Mouse (Mus musculus) liver, embryonic 13.5 days (tissue): ENCODE measurements around the gene Gkn1. TPM values are rescaled to one million over a fixed set of nuclear protein-coding genes. Genes with fewer than 3 reads are reported as not detected.

Experiments used
- ATAC-seq: fragments of 200-750 bp; cut with Nextera tagmentation; 2 replicates; pipeline ENCODE4 v1.8.0; 2017; ENCODE audit warnings: low read depth, mild to moderate bottlenecking, moderate number of reproducible peaks, moderate library complexity
- DNase-seq: peaks from one replicate; pipeline ENCODE4 v3.0.0; 2022
- H3K27ac ChIP-seq: fragments of 300-500 bp; sonication (generic); 2 replicates; pipeline ENCODE4 v1.5.1; 2015; ENCODE audit warnings: moderate library complexity, mild to moderate bottlenecking, inconsistent platforms
- H3K27me3 ChIP-seq: fragments of 300-500 bp; sonication (generic); 2 replicates; pipeline ENCODE4 v1.6.1; 2015; ENCODE audit warnings: mild to moderate bottlenecking, inconsistent platforms
- H3K36me3 ChIP-seq: fragments of 300-500 bp; sonication (generic); 2 replicates; pipeline ENCODE4 v1.6.1; 2015; ENCODE audit warnings: mild to moderate bottlenecking, inconsistent platforms
- H3K4me1 ChIP-seq: fragments of 300-500 bp; sonication (generic); replicated peaks from 2 replicates; pipeline ENCODE4 v1.6.1; 2015; ENCODE audit warnings: inconsistent platforms
- H3K4me2 ChIP-seq: fragments of 300-500 bp; sonication (generic); 2 replicates; pipeline ENCODE4 v1.6.1; 2015; ENCODE audit warnings: inconsistent platforms, mild to moderate bottlenecking, moderate library complexity
- H3K4me3 ChIP-seq: fragments of 300-500 bp; sonication (generic); replicated peaks from 2 replicates; pipeline ENCODE4 v1.5.1; 2015; ENCODE audit warnings: mild to moderate bottlenecking, inconsistent platforms
- H3K9ac ChIP-seq: fragments of 300-500 bp; sonication (generic); 2 replicates; pipeline ENCODE4 v1.6.1; 2015; ENCODE audit warnings: mild to moderate bottlenecking, inconsistent platforms
- H3K9me3 ChIP-seq: fragments of 300-500 bp; sonication (generic); replicated peaks from 2 replicates; pipeline ENCODE4 v1.6.1; 2016; ENCODE audit warnings: inconsistent platforms
- WGBS: fragments of 180-500 bp; shearing (Covaris S2); methylation state at CpG from one replicate; pipeline ENCODE4 v1.1.7; 2015; ENCODE audit not compliant: insufficient replicate concordance; 5-methylcytosine and 5-hydroxymethylcytosine counted together
- polyA plus RNA-seq: library from polyadenylated mRNA; unstranded; fragments of >200 nt; fragmentation: Nextera tagmentation; extraction: Ambion mirVana; gene quantifications from 2 replicates; pipeline ENCODE4 v1.2.1, GENCODE M21; 2015

Gkn1 gene
- polyA plus RNA-seq, 1 experiment from 2014 or later = not detected

GRCm38 (mm10) chr6:87373057-87373456 is 22.3 kb upstream of the Gkn1 start, which contains the start of gene Gkn2:
Gene Gkn2 (plus strand): TSS chr6:87373357.
- DNase-seq (no peak), ATAC-seq (no peak)
- 65% methylated on average over 9 of the region's 9 CpGs for WGBS
- no peak within 1 kb of the TSS for H3K9ac ChIP-seq
- no peaks in the 10 kb centered on the region for H3K36me3 ChIP-seq
- H3K4me3 ChIP-seq = no peak within 1 kb of the TSS
- H3K4me2 ChIP-seq = no peak within 1 kb of the TSS
- no peaks in the 10 kb centered on the region for H3K9me3 ChIP-seq
- no peaks in the 10 kb centered on the region; the same call in 1 of the 2 replicates for H3K27me3 ChIP-seq
- H3K27ac ChIP-seq = no peak within 1 kb of the TSS
- H3K4me1 ChIP-seq = no peaks in the 10 kb centered on the region

- H3K4me1 ChIP-seq = no peaks in the 10 kb centered on the region
- H3K9ac ChIP-seq = no peak overlapping the region
- DNase-seq = no peak
- no peak for ATAC-seq
- no peaks in the 10 kb centered on the region for H3K36me3 ChIP-seq
- no peaks in the 10 kb centered on the region for H3K9me3 ChIP-seq
- H3K4me2 ChIP-seq = no peak overlapping the region
- H3K4me3 ChIP-seq = no peak overlapping the region
- H3K27ac ChIP-seq = no peak overlapping the region
- peaks cover 3% of the 10 kb centered on the region for H3K27me3 ChIP-seq
- WGBS = 60% methylated on average over 5 of the region's 5 CpGs
Observed at GRCm38 (mm10) chr6:87369223-87369622, 18.5 kb upstream of the Gkn1 start.

- ATAC-seq = no peak
- Histone ChIP-seq H3K27me3 (no peaks in the 10 kb centered on the region), H3K9ac (no peak overlapping the region), H3K4me2 (no peak overlapping the region), H3K4me1 (no peaks in the 10 kb centered on the region), H3K36me3 (no peaks in the 10 kb centered on the region), H3K9me3 (no peaks in the 10 kb centered on the region), H3K27ac (no peak overlapping the region), H3K4me3 (no peak overlapping the region)
- DNase-seq = no peak
- 51% methylated on average over 5 of the region's 5 CpGs for WGBS
Observed at GRCm38 (mm10) chr6:87354441-87354840, 3.7 kb upstream of the Gkn1 start.

GRCm38 (mm10) chr6:87335935-87336295 is 14.8 kb downstream of the Gkn1 start:
- no peak for DNase-seq
- ATAC-seq = no peak

GRCm38 (mm10) chr6:87335091-87335934 is 15.4 kb downstream of the Gkn1 start, which contains the start of gene Antxr1:
Gene Antxr1 (minus strand): TSS chr6:87335821.
- no peaks in the 10 kb centered on the region for H3K9me3 ChIP-seq
- no peak for ATAC-seq
- peak within 1 kb of the TSS; percentile 54 for H3K4me3 ChIP-seq
- H3K27ac ChIP-seq = peak within 1 kb of the TSS; percentile 34; the same call in 1 of the 2 replicates
- no peaks in the 10 kb centered on the region for H3K36me3 ChIP-seq
- H3K9ac ChIP-seq = peak within 1 kb of the TSS; percentile 50
- H3K4me2 ChIP-seq = peak within 1 kb of the TSS; percentile 65
- no peak for DNase-seq
- peaks cover 45% of the 10 kb centered on the region for H3K27me3 ChIP-seq
- H3K4me1 ChIP-seq = no peaks in the 10 kb centered on the region
- WGBS = under 1% methylated on average over 54 of the region's 54 CpGs

More at GRCm38 (mm10) chr6:87335935-87336295, 14.8 kb downstream of the Gkn1 start:
- H3K36me3 ChIP-seq = no peaks in the 10 kb centered on the region
- peak overlapping the region; percentile 65; the same call in 1 of the 2 replicates for H3K4me2 ChIP-seq
- 24% methylated on average over 6 of the region's 6 CpGs for WGBS
- no peaks in the 10 kb centered on the region for H3K4me1 ChIP-seq
- H3K4me3 ChIP-seq = no peak overlapping the region
- no peak overlapping the region for H3K9ac ChIP-seq
- no peaks in the 10 kb centered on the region for H3K9me3 ChIP-seq
- H3K27me3 ChIP-seq = peaks cover 45% of the 10 kb centered on the region
- H3K27ac ChIP-seq = no peak overlapping the region

- H3K4me1 ChIP-seq = no peaks in the 10 kb centered on the region
- H3K4me2 ChIP-seq = peak overlapping the region; percentile 65; the same call in 1 of the 2 replicates
- no peaks in the 10 kb centered on the region for H3K36me3 ChIP-seq
- no peak overlapping the region for H3K27ac ChIP-seq
- H3K4me3 ChIP-seq = peak overlapping the region; percentile 54
- no peak for DNase-seq
- H3K9me3 ChIP-seq = no peaks in the 10 kb centered on the region
- H3K27me3 ChIP-seq = peaks cover 45% of the 10 kb centered on the region
- no peak overlapping the region for H3K9ac ChIP-seq
- no peak for ATAC-seq
- WGBS = 24% methylated on average over 11 of the region's 11 CpGs
Observed at GRCm38 (mm10) chr6:87334361-87335090, 16.2 kb downstream of the Gkn1 start.

GRCm38 (mm10) chr6:87332380-87332779 is 18.4 kb downstream of the Gkn1 start:
- H3K27me3 ChIP-seq = peaks cover 42% of the 10 kb centered on the region
- H3K36me3 ChIP-seq = no peaks in the 10 kb centered on the region
- no peaks in the 10 kb centered on the region for H3K9me3 ChIP-seq
- no peak overlapping the region for H3K9ac ChIP-seq
- no peaks in the 10 kb centered on the region for H3K4me1 ChIP-seq
- no peak overlapping the region for H3K27ac ChIP-seq
- no peak overlapping the region for H3K4me2 ChIP-seq
- ATAC-seq (no peak), DNase-seq (no peak)
- 65% methylated on average over 2 of the region's 2 CpGs for whole genome bisulfite sequencing
- H3K4me3 ChIP-seq = no peak overlapping the region

- Histone ChIP-seq H3K4me1 (no peaks in the 10 kb centered on the region), H3K27me3 (peaks cover 8% of the 10 kb centered on the region; the same call in 1 of the 2 replicates), H3K36me3 (no peaks in the 10 kb centered on the region), H3K27ac (no peak overlapping the region), H3K4me3 (no peak overlapping the region), H3K4me2 (no peak overlapping the region), H3K9ac (no peak overlapping the region), H3K9me3 (no peaks in the 10 kb centered on the region)
- 65% methylated on average over 22 of the region's 22 CpGs for WGBS
- ATAC-seq (no peak), DNase-seq (no peak)
Observed at GRCm38 (mm10) chr6:87328265-87329173, 22.2 kb downstream of the Gkn1 start.

GRCm38 (mm10) chr6:87326932-87327331 is 23.8 kb downstream of the Gkn1 start:
- 68% methylated on average over 2 of the region's 2 CpGs for WGBS
- no peaks in the 10 kb centered on the region for H3K9me3 ChIP-seq
- H3K27me3 ChIP-seq = no peaks in the 10 kb centered on the region
- ATAC-seq = no peak
- no peak overlapping the region for H3K4me3 ChIP-seq
- no peaks in the 10 kb centered on the region for H3K36me3 ChIP-seq
- H3K27ac ChIP-seq = no peak overlapping the region
- H3K9ac ChIP-seq = no peak overlapping the region
- no peaks in the 10 kb centered on the region for H3K4me1 ChIP-seq
- DNase-seq = no peak
- H3K4me2 ChIP-seq = no peak overlapping the region

- WGBS = 52% methylated on average over 2 of the region's 2 CpGs
- peak; percentile 3 for DNase-seq
Observed at GRCm38 (mm10) chr6:87323381-87323780, 27.4 kb downstream of the Gkn1 start.

GRCm38 (mm10) chr6:87318651-87319050 is 32.1 kb downstream of the Gkn1 start:
- H3K9ac ChIP-seq = no peak overlapping the region
- no peak for ATAC-seq

More at GRCm38 (mm10) chr6:87323381-87323780, 27.4 kb downstream of the Gkn1 start:
- no peak overlapping the region for H3K27ac ChIP-seq
- no peak for ATAC-seq
- no peaks in the 10 kb centered on the region for H3K36me3 ChIP-seq
- H3K4me1 ChIP-seq = no peaks in the 10 kb centered on the region
- H3K9me3 ChIP-seq = no peaks in the 10 kb centered on the region
- no peak overlapping the region for H3K4me3 ChIP-seq
- no peak overlapping the region for H3K9ac ChIP-seq
- H3K27me3 ChIP-seq = no peaks in the 10 kb centered on the region
- no peak overlapping the region for H3K4me2 ChIP-seq

More at GRCm38 (mm10) chr6:87318651-87319050, 32.1 kb downstream of the Gkn1 start:
- Histone ChIP-seq H3K9me3 (no peaks in the 10 kb centered on the region), H3K27me3 (no peaks in the 10 kb centered on the region), H3K4me1 (no peaks in the 10 kb centered on the region), H3K4me2 (no peak overlapping the region), H3K36me3 (no peaks in the 10 kb centered on the region), H3K4me3 (no peak overlapping the region), H3K27ac (no peak overlapping the region)
- WGBS = 76% methylated on average over 7 of the region's 7 CpGs
- DNase-seq = no peak
